Mouse (Mus musculus) small intestine, adult 2 months (tissue): Measurements from ENCODE around the gene Tnk1. TPM values are rescaled to one million over a fixed set of nuclear protein-coding genes. Genes with fewer than 3 reads are reported as not detected.

ENCODE experiments used
- H3K27ac ChIP-seq: fragments of 200-500 bp; 2 replicates; pipeline ENCODE4 v1.5.1; 2012; ENCODE audit warnings: low read depth, low read length, control low read depth, inconsistent platforms; ENCODE audit not compliant: insufficient read depth
- H3K27me3 ChIP-seq: fragments of 200-500 bp; 2 replicates; pipeline ENCODE4 v1.6.1; 2012; ENCODE audit warnings: mild to moderate bottlenecking, moderate library complexity, low read length, inconsistent platforms; ENCODE audit not compliant: control insufficient read depth, insufficient read depth
- H3K36me3 ChIP-seq: fragments of 200-500 bp; 2 replicates; pipeline ENCODE4 v1.6.1; 2012; ENCODE audit warnings: mild to moderate bottlenecking, low read length, control low read depth, inconsistent platforms; ENCODE audit not compliant: control insufficient read depth, insufficient read depth
- H3K4me1 ChIP-seq: fragments of 200-500 bp; 2 replicates; pipeline ENCODE4 v1.6.1; 2012; ENCODE audit warnings: low read length, inconsistent platforms, mixed read lengths; ENCODE audit not compliant: control insufficient read depth, insufficient read depth, insufficient read length
- H3K4me3 ChIP-seq: fragments of 200-500 bp; 2 replicates; pipeline ENCODE4 v1.5.1; 2012; ENCODE audit warnings: low read depth, mild to moderate bottlenecking, control low read depth, inconsistent platforms, low read length, moderate library complexity
- CTCF ChIP-seq: fragments of 200-500 bp; IDR thresholded peaks from 2 replicates; pipeline ENCODE4 v1.5.1; 2012; ENCODE audit warnings: low read depth, mild to moderate bottlenecking, control low read depth, inconsistent platforms, low read length, moderate library complexity, mixed read lengths; ENCODE audit not compliant: insufficient replicate concordance, insufficient read length; ENCODE audit errors: extremely low read depth
- POLR2A ChIP-seq: fragments of 200-500 bp; IDR thresholded peaks from 2 replicates; pipeline ENCODE4 v1.6.1; 2012; ENCODE audit warnings: low read depth, mild to moderate bottlenecking, control low read depth, inconsistent platforms, low read length, moderate library complexity
- WGBS: fragments of 180-500 bp; shearing (Covaris S2); methylation state at CpG from one replicate; pipeline ENCODE4 v1.1.7; 2018; 5-methylcytosine and 5-hydroxymethylcytosine counted together
- polyA plus RNA-seq: library from polyadenylated mRNA; depleted of rRNA; stranded (reverse); fragments of >200 nt; gene quantifications from 2 replicates; pipeline ENCODE4 v1.2.3, GENCODE M21; 2012

Tnk1 gene
- polyA plus RNA-seq, 1 experiment, result 46.3 TPM

GRCm38 (mm10) chr11:69878399-69878798 is 19.9 kb upstream of the Tnk1 start:
- H3K36me3 ChIP-seq, result no peaks in the 10 kb centered on the region

DNA sequence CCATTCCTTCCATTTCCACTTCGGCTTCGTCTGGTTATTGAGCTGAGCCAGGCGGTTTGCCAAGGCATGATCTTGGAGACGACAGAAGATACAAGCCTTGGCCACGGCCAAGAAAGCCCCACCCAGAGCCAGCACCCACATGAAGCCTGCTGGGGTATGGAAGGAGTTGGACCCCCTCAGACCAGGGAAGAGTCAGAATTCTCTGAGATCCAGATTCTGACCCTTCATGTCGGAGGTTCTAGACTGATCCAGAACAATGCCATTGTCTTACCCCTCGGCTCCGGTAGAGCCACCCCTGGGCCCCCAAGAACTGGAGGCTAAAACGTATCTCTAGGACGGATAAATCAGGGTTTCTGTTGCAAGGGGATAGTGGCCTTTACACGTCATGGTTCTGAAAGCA is 19.3 kb upstream of the Tnk1 start, which contains the start of gene Tmem95:
Gene Tmem95, minus strand, starts transcription at position 141 of the 400 bp plus-strand sequence.
- TF ChIP-seq CTCF (no peak), POLR2A (no peak)
- Histone ChIP-seq H3K36me3 (no peaks in the 10 kb centered on the region), H3K4me1 (peaks cover 11% of the 10 kb centered on the region), H3K27me3 (no peaks in the 10 kb centered on the region), H3K4me3 (no peak within 1 kb of the TSS), H3K27ac (no peak within 1 kb of the TSS)
- WGBS, result 79% methylated on average over 11 of the region's 11 CpGs

More at GRCm38 (mm10) chr11:69878399-69878798, 19.9 kb upstream of the Tnk1 start:
- Histone ChIP-seq H3K27me3 (no peaks in the 10 kb centered on the region), H3K4me1 (peaks cover 11% of the 10 kb centered on the region), H3K4me3 (no peak overlapping the region), H3K27ac (no peak overlapping the region)
- 82% methylated on average over 3 of the region's 3 CpGs for WGBS
- TF ChIP-seq CTCF (no peak), POLR2A (no peak)

GRCm38 (mm10) chr11:69876867-69877266 is 18.3 kb upstream of the Tnk1 start:
- H3K4me1 ChIP-seq, result peaks cover 11% of the 10 kb centered on the region
- H3K36me3 ChIP-seq, result no peaks in the 10 kb centered on the region
- TF ChIP-seq CTCF, result peak; percentile 90
- no peak for TF ChIP-seq POLR2A
- WGBS, result 1% methylated on average over 12 of the region's 12 CpGs
- peak overlapping the region; percentile 17; the same call in 1 of the 2 replicates for H3K27ac ChIP-seq
- no peaks in the 10 kb centered on the region for H3K27me3 ChIP-seq
- no peak overlapping the region for H3K4me3 ChIP-seq

DNA sequence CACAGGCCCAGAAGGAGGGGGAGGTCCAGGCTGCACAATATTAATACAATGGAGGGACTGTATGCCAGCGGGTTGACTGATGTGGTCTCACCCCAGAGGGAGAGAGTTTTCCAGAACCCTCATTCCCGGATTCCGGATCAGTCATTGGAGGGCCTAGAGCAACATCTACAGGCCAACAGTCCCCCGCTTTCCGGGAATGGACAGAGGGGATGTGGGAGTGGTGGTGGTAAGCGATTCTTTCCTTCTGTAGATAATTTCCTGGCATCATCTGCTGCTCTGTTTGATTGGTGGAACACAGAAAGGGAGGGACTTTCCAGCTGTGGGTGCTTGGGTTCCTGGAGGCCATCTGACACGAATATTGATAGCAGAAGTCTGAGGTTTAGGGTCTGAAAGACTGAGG is 17.7 kb upstream of the Tnk1 start:
- TF ChIP-seq POLR2A, result no peak
- TF ChIP-seq CTCF, result no peak
- Histone ChIP-seq H3K27me3 (no peaks in the 10 kb centered on the region), H3K4me3 (no peak overlapping the region), H3K4me1 (peaks cover 5% of the 10 kb centered on the region), H3K27ac (peak overlapping the region; percentile 17; the same call in 1 of the 2 replicates), H3K36me3 (no peaks in the 10 kb centered on the region)
- 41% methylated on average over 7 of the region's 7 CpGs for WGBS

DNA sequence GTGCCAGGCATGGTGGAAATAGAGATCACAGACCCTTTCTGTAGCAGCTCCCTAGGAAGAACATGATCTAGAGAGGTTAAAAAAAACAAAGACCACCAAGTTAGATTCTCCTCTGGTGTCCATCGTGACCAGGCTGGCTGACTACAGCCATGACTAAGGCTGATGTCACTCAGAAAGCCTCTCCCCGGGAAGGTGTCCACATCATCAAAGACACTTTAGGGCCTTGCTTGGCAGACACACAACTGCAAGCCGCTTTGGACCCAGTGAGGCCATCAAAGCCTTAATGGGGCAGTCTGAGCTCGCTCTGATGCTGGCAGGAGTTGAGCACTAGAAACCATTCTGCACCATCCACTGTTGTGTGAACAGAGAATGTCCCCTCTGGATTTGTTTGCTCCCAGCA is 13.9 kb upstream of the Tnk1 start:
- H3K4me1 ChIP-seq, result peaks cover 4% of the 10 kb centered on the region; the same call in 1 of the 2 replicates
- no peaks in the 10 kb centered on the region; the same call in 1 of the 2 replicates for H3K27me3 ChIP-seq
- TF ChIP-seq POLR2A, result no peak
- no peak for TF ChIP-seq CTCF
- no peak overlapping the region for H3K4me3 ChIP-seq
- 89% methylated on average over 4 of the region's 4 CpGs for WGBS
- H3K27ac ChIP-seq, result no peak overlapping the region
- no peaks in the 10 kb centered on the region for H3K36me3 ChIP-seq

GRCm38 (mm10) chr11:69871822-69872221 is 13.3 kb upstream of the Tnk1 start:
- TF ChIP-seq POLR2A, result no peak
- no peak for TF ChIP-seq CTCF
- Histone ChIP-seq H3K27ac (no peak overlapping the region), H3K4me3 (no peak overlapping the region), H3K36me3 (no peaks in the 10 kb centered on the region), H3K27me3 (no peaks in the 10 kb centered on the region; the same call in 1 of the 2 replicates), H3K4me1 (peaks cover 4% of the 10 kb centered on the region)
- 91% methylated on average over 7 of the region's 7 CpGs for WGBS

DNA sequence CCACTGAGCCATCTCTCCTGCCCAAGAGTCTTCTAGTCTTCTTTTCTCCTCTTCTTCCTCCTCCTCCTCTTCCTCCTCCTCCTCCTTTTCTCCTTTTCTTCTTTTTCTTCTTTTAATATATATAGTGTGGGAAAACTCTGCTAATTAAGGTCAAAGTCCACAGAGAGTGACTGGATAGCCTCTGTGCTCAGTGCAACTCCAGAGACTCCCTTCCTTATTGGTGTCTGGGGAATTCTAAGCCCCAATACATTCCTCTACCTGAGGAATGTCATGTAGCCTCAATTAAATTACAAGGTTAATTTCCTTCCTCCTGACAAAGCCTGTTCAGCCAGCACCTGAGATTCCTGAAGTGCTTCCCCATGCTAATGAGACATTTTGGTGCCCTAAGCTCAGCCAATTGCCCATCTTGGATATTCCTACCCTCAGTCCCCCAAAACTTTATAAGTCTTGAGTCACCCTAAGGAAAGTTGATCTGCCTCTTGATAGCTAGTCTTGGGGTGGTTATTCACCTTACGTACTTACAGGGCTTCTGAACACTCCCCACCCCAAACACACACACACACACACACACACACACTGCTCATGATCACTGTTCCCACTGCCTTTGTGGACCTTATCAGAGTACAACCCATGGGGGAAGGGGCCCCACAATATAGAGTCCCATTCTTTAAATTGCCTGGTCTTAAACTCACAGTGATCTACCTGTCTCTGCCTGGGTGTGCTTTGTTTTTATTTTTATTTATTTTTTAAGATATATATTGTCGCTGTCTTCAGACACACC is 11.9 kb upstream of the Tnk1 start:
- Histone ChIP-seq H3K4me3 (no peak overlapping the region), H3K4me1 (peaks cover 4% of the 10 kb centered on the region), H3K36me3 (no peaks in the 10 kb centered on the region), H3K27me3 (no peaks in the 10 kb centered on the region; the same call in 1 of the 2 replicates), H3K27ac (no peak overlapping the region)
- TF ChIP-seq POLR2A, result no peak
- TF ChIP-seq CTCF, result no peak
- WGBS, result 68% methylated on average over 2 of the region's 2 CpGs
